Mouse (Mus musculus) T-cell, adult 2 months (primary cell): ENCODE measurements around the gene Tprkb.
"Not testable (repeated sequence)": the region's sequence is repeated elsewhere in the genome, so short reads cannot be mapped to it uniquely, and the experiment has no call there.

Source experiments
- DNase-seq: peaks from one replicate; pipeline ENCODE4 v3.0.0; 2022; ENCODE audit warnings: low spot score

Tprkb gene

GRCm38 (mm10) chr6:85911587-85911986, at the start of gene Tprkb:
Gene Tprkb (plus strand): TSS chr6:85911865.
- DNase-seq = no peak

GRCm38 (mm10) chr6:85862565-85862964, 49.1 kb upstream of the Tprkb start:
- DNase-seq = no peak

DNA sequence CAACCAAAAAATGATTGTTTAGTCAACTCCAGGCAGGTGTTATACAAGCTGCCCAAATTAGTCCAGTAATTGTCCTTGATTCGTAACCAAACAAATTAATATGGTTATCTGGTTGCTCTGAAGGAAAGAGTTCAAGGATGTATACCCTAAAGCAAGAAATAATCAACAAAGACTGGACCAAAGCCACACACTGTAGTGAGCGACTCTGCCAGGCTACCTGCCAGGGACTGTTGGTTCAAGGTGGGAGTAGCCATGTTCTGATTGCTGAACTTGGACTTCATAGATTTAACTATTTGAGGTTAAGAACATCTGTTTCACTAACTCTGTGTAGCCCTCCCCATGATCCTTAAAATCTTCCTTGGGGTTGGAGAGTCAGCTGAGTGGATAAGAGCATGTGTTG, 48.5 kb upstream of the Tprkb start:
- DNase-seq = no peak

DNA sequence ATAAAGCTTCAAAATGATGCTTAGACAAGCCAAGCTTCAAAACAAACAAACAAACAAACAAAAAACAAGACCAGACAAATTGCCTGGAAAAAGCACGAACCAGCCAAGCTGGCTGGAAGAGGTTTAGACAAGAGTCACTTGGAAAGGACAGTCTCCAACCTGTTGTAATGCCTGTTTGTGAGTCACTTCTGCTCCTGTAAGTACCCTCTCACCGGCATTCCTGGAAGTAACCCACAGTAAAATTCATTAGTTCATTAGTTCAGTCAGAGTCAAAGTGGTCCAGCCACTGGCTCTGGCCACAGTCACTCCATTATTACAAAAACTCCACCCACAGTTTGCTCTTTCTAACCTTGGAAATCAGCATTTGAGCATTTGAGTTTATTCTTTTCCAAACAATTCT, 47.8 kb upstream of the Tprkb start:
- DNase-seq = no peak

DNA sequence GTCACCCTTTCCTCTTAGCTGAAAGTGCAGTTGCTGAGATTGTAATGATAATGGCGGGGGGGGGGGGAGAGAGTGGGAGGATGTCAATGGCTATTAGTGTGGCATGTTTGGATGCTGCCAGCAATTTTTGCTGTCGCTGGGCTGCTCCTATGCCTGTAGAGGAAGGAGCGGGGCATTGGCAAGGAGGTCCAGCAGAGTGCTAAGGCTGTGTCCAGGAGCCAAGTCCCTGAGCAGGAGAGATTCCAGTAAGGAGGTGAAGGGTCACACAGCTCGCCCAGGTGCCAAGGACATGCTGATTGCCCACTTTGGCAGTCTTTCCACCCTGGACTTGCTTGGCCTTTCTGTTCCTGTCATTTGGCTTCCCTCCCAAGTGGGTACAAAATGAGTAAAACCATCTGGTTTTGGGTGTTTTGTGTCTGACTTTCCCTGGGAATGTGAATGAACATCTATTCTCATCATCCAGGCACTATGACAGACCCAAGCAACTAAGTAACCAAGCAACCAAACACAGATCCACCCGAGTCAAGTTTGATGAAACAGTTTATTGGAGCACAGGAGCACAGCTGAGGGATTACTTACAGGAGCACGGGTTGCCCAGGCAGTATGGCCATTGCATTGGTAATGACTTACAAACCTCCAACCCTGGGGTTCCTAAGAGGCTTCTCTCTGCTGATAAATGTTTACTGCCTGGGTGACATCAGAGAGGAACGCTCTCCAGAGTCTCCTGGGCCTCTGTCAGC, 46.6 kb upstream of the Tprkb start:
- DNase-seq = not testable (repeated sequence)

DNA sequence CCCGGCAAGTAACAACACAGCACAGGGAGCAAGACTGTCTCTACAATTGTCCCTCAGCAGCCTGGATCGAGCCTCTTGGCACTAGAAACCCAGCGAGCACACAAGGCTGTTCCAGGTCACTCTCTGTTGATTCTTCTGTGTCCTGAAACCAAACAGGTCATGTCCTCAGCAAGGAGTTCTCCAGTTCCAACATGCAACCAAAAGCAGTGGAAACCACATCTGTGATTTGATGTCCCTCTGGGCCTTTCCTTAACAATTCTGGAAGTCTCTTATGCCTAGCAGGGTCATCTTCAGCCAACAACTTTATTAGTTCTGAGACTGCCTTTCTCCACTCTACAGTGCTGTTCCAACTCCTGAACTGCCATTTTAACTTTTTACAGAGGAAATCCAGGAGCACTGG, 45.5 kb upstream of the Tprkb start:
- not testable (repeated sequence) for DNase-seq

GRCm38 (mm10) chr6:85866995-85867394, 44.7 kb upstream of the Tprkb start:
- DNase-seq = not testable (repeated sequence)

DNA sequence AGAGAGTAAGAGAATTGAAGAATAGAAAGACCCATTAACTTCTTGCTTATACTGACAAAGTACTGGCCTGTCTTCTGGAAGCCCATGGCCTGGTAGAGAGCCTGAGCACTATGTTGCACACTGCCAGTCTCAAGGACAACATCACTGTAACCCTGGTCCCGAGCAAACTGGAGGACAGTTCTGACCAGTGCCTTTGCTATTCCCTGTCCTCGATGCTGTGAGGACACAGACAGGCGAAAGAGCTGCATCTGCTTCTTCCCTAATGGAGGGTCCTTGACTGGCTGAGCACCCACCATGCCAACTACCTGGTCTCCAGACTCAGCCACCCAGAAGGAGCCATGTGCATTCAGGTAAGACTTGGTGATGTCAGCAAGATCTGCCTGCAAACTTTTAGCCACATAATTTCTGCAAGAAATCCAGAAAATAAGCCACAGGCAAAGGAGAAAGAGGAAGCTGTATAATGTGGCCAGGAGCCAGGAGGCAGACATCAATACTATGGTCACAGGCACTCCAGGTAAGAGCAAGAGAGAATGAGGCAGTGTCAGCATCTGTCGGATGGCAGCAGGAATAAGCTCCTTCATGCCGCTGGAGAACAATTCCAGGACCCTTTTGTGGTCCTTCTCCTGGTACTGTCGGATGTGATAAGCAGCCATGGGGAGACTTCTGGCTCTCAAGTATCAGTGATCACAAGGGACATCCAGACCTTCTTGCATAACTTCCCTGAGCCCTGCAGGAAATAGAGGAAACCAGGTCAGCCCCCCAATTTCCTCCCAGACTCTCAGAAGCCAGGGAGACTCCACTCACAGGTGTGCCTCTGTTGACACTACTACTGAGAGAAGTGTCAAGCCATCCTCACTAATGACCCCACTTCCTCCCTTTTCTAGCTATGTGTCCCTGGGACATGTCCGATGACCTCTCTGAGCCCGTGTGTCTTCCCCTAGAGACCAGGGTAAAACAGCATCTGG, 43.7 kb upstream of the Tprkb start:
- DNase-seq = no peak

DNA sequence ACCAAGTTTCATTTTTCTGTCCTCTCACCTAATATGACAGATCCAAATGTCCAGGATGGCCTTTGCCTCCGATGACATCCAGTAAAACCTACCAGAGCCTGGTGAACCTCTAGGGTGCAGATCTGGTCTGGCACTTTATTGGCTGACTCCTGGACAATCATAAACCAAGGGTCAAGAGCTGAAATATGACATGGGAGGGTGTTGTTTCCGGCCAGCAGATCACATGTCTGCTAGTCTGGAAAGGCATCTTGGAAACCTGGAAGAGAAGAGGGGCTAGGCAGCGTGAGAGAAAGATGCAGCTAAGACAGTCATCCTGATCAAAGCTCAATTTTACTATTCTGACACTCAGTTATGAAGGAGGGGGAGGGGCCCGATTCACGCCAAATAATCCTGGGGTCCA, 42.7 kb upstream of the Tprkb start, which contains the start of gene Nat8f2:
Gene Nat8f2, minus strand, starts transcription at position 153 of the 400 bp plus-strand sequence.
- DNase-seq = not testable (repeated sequence)

DNA sequence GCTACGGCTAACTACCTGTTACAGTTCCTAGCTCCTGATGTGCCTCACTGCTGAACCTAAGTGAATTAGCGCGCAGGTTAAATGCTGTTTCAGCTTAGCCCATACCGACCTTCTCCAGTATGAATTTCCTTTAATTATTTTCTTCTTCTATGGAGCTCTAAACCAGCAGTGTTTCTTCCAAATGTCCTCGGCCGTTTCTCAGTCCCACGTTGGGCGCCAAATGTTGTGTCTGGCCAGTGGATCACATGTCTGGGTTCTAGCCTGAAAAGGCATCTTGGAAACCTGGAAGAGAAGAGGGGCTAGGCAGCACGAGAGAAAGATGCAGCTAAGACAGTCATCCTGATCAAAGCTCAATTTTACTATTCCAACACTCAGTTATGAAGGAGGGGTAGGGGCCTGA, 28.4 kb upstream of the Tprkb start:
- DNase-seq = not testable (repeated sequence)

GRCm38 (mm10) chr6:85884311-85884710, 27.4 kb upstream of the Tprkb start:
- no peak for DNase-seq

- DNase-seq = no peak
Observed at GRCm38 (mm10) chr6:85888961-85889360, 22.7 kb upstream of the Tprkb start.

DNA sequence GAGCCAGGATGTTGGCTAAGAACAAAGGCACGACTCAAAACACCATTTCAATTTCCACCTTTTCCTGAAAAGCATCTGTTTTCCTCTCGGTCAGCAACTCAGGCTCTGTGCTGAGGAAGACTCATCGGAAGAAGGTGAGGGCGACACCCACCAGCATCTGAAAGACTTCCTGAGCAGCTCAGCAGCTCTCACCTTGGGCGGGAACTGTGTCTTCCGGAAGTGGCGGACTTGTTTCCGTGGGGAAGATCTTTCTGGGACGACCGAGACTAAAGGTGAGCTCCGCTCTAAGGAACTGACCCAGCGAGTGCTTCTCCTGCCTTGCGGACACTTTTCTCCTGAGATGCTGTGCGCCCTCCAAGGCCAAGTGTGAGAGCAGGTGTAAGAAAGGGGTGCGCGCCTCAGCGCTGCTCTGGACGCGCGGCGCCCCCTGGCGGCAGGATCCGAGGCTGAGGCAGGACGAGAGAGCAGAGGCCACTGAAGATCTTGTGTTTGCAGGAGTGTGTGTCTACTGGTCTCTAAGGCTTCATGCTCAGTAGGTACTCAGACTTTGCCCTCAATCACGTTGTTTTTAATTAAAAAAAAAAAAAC, 16.5 kb upstream of the Tprkb start:
- not testable (repeated sequence) for DNase-seq

GRCm38 (mm10) chr6:85898596-85899475, 12.8 kb upstream of the Tprkb start:
- not testable (repeated sequence) for DNase-seq

GRCm38 (mm10) chr6:85902303-85902702, 9.4 kb upstream of the Tprkb start:
- no peak for DNase-seq

DNA sequence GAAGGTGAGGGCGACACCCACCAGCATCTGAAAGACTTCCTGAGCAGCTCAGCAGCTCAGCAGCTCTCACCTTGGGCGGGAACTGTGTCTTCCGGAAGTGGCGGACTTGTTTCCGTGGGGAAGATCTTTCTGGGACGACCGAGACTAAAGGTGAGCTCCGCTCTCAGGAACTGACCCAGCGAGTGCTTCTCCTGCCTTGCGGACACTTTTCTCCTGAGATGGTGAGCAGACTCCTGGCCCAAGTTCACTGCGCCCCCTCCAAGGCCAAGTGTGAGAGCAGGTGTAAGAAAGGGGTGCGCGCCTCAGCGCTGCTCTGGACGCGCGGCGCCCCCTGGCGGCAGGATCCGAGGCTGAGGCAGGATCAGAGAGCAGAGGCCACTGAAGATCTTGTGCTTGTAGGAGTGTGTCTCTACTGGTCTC, 7.0 kb upstream of the Tprkb start, which contains the start of gene Nat8f4:
Gene Nat8f4, minus strand, starts transcription at position 243 of the 420 bp plus-strand sequence.
- peak; percentile 83 for DNase-seq

GRCm38 (mm10) chr6:85906911-85907351, 4.7 kb upstream of the Tprkb start:
- not testable (repeated sequence) for DNase-seq

DNA sequence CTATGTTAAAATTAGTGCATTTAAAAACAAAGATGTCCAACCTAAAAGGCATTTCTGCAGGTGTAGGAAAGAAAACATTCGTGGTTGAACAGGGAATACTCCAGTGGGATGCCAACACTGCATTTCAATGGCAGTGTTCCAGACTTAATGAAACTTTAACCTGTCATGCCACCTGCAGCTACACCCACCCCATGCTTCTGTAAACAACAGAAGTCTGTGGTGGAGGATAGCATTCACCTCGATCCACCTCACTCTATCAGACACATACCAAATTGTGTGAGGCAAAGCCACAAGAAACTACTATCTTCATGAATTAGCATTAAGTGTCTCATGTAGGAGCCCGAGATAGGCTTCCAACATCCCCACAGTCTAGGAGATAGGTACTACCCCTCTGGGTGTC, 3.3 kb upstream of the Tprkb start:
- no peak for DNase-seq

- DNase-seq = no peak
Observed at GRCm38 (mm10) chr6:85909704-85910103, 2.0 kb upstream of the Tprkb start.

DNA sequence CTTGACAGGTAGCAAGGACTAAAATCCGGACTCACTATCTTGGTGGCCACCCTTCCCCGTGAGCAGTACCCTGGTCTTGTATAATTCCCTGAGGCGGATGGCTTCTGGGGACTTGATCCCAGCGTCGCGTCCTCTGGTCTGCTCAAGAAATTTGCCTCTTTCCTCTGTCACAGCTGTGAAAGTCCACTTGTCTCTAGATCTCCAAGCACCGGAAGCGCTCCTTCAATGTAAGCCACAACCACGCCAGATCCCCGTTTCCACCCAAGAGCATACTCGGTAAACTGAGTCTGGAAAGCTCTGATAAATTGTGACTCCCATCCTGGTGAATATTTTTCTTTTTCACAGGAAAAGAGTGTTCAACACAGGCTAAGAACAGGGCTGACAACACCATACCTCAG, 3.5 kb downstream of the Tprkb start:
- no peak for DNase-seq
